Mouse (Mus musculus): ENCODE data around the gene Lce1d.
"Not testable (repeated sequence)": the region's sequence is repeated elsewhere in the genome, so short reads cannot be mapped to it uniquely, and the experiment has no call there.

The Lce1d gene

GRCm38 (mm10) chr3:92687110-92687509 lies at the start of gene Lce1d:
TSS of gene Lce1d (minus strand) at chr3:92687210.
- DNase-seq (ENCODE audit: low spot score), result no peak

GRCm38 (mm10) chr3:92722631-92723030 lies 35.6 kb upstream of the Lce1d start:
- no peak for DNase-seq (ENCODE audit: low spot score)

DNA sequence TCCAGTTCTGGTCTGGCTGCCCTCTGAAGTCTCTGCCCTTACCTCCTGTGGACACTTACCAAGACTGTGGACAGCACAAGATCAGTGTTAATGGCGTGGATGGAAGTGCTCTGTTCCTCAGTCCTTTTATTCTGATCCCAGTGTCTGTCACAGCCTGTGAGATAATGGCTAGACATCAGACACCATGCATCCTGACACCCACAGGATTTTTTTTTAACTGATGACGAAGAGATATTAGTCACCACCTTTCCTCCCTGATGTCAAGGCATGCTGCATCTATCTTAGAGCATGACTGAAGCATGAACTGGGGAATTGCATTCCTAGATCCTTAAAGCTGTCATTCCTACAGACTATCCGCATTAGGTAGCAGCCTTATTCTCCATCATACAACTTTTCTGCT lies 33.2 kb upstream of the Lce1d start, which contains the start of gene Lce1f:
Lce1f (minus strand) TSS at position 101 of the 400 bp plus-strand sequence.
- no peak for DNase-seq (ENCODE audit: low spot score)

GRCm38 (mm10) chr3:92715122-92715521 lies 28.1 kb upstream of the Lce1d start:
- DNase-seq (ENCODE audit: low spot score), result no peak

DNA sequence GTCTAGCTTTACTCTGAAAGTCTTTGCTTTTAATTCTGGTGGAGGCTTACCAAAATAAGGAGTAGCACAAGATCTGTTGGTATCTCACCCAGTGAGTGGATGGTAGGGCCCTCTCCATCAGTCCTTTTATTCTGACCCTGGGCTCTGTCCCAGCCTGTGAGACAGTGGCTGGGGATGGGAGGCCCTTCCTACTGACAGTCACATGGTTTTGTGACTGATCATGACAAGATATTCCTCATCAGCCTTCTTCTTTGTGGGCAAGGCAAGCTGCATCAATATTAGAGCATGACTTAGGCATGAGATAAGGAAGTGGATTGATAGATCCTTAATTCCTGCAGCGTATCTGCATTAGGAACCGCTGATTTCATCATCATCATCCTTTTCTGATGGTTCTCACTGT lies 22.0 kb upstream of the Lce1d start, which contains the start of gene Lce1e:
Lce1e (minus strand) TSS at position 101 of the 400 bp plus-strand sequence.
- DNase-seq (ENCODE audit: low spot score), result no peak

DNA sequence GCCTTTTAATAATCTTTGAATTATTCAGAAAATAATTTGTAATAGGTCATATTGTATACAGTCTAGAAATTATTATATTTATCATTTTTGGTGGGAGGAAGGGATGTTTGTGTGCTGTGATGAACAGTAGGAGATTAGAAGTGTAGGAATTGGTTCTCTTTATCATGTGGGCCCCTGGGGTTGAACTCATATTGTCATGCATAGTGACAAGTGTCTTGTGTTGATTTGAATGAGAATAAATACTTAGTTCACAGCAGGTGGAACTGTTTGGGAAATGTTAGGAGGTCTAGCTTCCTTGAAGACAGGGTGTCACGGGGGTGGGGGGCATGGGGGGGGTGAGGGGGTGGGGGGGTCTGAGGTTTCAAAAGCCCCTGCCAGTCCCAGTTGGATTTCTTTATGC lies 7.6 kb upstream of the Lce1d start:
- no peak for DNase-seq (ENCODE audit: low spot score)

- no peak for DNase-seq (ENCODE audit: low spot score)
These were observed 4.7 kb upstream of the Lce1d start for GRCm38 (mm10) chr3:92691688-92692087.

DNA sequence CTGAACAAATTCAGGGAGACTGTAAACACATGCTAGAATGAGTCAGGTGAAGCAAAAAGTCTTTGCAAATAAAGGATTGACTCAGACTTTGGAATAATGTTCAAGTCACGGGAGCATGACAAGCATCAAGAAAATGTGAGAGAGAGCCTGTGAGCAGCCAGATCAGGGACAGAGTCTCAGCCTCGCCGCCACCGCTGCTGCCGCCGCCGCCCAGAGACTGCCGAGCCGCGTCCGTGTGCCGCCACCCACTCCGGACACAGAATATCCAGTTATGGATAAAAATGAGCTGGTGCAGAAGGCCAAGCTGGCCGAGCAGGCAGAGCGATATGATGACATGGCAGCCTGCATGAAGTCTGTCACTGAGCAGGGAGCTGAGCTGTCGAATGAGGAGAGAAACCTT lies 2.1 kb upstream of the Lce1d start:
- not testable (repeated sequence) for DNase-seq (ENCODE audit: low spot score)

DNA sequence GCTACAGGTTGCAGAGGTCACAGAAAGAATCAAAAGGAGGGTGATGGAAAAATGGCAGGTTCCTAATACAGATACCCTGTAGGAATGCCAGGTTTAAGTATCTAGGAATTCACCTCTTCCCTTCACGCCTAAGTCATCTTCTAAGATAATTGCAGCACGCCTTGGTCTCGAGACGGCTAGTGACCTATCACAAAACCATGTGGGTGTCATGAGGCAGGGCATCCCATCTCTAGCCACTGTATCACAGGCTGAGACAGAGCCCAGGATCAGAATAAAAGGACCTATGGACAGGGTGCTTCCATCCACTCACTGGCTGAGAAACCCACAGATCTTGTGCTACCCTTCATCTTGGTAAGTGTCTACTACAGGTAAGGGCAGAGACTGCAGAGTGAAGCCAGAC lies 8.1 kb downstream of the Lce1d start, which contains the start of gene Lce1c:
Lce1c (plus strand) TSS at position 301 of the 400 bp plus-strand sequence.
- no peak for DNase-seq (ENCODE audit: low spot score)

GRCm38 (mm10) chr3:92670215-92670614 lies 16.8 kb downstream of the Lce1d start, which contains the start of gene Lce1a2:
TSS of gene Lce1a2 (minus strand) at chr3:92670315.
- no peak for DNase-seq (ENCODE audit: low spot score)

DNA sequence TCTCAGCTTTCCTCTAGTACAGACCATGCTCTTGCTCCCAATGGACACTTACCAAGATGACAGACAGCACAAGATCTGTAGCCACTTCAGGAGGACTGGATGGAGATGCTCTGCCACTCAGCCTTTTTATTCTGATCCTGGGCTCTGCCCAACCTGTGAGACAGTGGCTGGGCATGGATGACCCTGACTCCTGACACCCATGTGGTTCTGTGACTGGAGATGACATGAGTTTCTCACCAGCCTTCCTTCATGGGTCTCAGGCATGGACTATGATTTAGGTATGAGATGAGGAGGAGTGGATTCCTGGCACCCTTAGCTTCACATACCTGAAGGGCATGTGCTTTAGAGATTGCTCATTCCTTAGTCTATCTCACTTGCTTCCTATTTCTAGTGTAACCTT lies 30.2 kb downstream of the Lce1d start, which contains the start of gene Lce1b:
Lce1b (minus strand) TSS at position 101 of the 400 bp plus-strand sequence.
- DNase-seq (ENCODE audit: low spot score), result no peak

DNA sequence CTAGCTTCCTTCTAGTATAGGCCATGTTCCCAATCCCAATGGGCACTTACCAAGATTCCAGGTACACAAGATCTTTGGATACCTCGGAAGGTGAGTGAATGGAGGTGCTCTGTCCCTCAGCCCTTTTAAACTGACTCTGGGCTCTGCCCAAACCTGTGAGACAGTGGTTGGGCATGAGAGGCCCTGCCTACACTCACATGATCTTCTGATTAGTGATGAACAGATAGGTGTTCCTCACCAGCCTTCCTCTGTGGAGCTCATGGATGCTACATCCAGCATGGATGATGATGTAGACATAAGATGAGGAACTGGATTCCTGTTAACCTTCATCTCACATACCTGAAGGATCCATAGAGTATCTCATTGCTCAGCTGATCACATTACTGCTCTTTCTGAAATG lies 38.8 kb downstream of the Lce1d start, which contains the start of gene Lce1a1:
Lce1a1 (minus strand) TSS at position 101 of the 400 bp plus-strand sequence.
- DNase-seq (ENCODE audit: low spot score), result no peak

DNA sequence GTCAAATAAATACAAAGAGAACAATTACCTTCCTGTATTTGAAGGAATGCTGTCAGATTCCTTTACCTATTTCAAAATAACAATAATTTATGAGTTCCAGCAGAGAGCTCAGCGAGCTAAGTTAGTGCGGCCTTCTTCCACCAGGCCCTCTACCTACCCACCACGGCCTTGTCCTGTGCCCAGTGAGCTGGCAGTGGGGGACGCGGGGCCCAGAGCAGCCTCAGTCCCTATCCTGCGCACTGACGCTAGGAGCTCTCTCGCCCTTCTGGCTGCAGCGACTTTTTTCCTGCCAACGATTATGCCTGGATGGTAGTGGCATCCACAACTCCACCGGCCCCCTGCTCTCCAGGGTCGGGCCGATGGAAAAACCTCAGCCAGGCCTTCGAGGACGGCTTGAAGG lies 47.2 kb downstream of the Lce1d start:
- DNase-seq (ENCODE audit: low spot score), result no peak

DNA sequence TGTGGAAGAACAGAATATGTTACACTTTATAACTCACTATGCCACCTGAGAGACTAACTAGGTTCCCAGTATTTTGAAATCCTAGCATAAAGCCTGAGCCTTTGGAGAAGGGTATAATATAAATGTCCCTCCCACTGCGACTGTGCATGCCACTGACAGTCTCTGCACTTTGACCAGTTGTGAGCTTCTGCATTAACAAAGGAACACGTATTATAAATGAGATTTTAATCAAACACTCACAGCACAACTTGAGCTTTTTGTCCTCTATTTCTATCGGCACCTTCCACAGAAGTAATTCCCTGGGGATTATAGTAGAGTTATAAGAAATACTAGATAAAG lies 48.4 kb downstream of the Lce1d start:
- DNase-seq (ENCODE audit: low spot score), result no peak

- DNase-seq (ENCODE audit: low spot score), result no peak
These were observed 49.0 kb downstream of the Lce1d start for GRCm38 (mm10) chr3:92637745-92638652.
